Mouse (Mus musculus): ENCODE results near the gene Ppp2r5e.

- no peak for TF ChIP-seq CTCF (conservative IDR thresholded peaks at IDR 0.05; ENCODE audit: low read length)
- TF ChIP-seq POU5F1 (IDR thresholded peaks at IDR 0.05; ENCODE audit: borderline replicate concordance, low read length), result no peak
- TF ChIP-seq NANOG (IDR thresholded peaks at IDR 0.05; ENCODE audit: borderline replicate concordance, low read length), result no peak
Measured at GRCm38 (mm10) chr12:75425882-75426281, 170.2 kb downstream of the Ppp2r5e start.

Measured in E14TG2a.4 (cell line).